Mouse (Mus musculus) G1E (cell line): ENCODE data around the gene Ptgdr2. TPM values are rescaled to one million over a fixed set of nuclear protein-coding genes. Genes with fewer than 3 reads are reported as not detected.

ENCODE experiments used
- ATAC-seq: 2 replicates; pipeline ENCODE4 v1.8.0; 2016; ENCODE audit warnings: mild to moderate bottlenecking; ENCODE audit not compliant: insufficient number of reproducible peaks, poor library complexity, low FRiP score, severe bottlenecking; ENCODE audit errors: extremely low read depth
- DNase-seq: peaks from one replicate; pipeline ENCODE4 v3.0.0; 2012; ENCODE audit warnings: low spot score
- H3K27me3 ChIP-seq: 2 replicates; pipeline ENCODE4 v1.6.1; 2012; ENCODE audit warnings: mild to moderate bottlenecking, low read length, inconsistent platforms; ENCODE audit not compliant: insufficient read depth
- H3K36me3 ChIP-seq: replicated peaks from 2 replicates; pipeline ENCODE3; 2012; ENCODE audit warnings: mild to moderate bottlenecking, inconsistent platforms
- H3K4me1 ChIP-seq: 2 replicates; pipeline ENCODE4 v1.6.1; 2012; ENCODE audit warnings: low read depth, low read length, inconsistent platforms, mixed read lengths; ENCODE audit not compliant: insufficient read depth
- H3K4me3 ChIP-seq: 2 replicates; pipeline ENCODE4 v1.5.1; 2012; ENCODE audit warnings: low read depth, mild to moderate bottlenecking, inconsistent platforms, low read length, moderate library complexity, mixed read lengths
- H3K9me3 ChIP-seq: replicated peaks from 2 replicates; pipeline ENCODE4 v1.6.1; 2012; ENCODE audit warnings: inconsistent platforms
- CTCF ChIP-seq: IDR thresholded peaks from 2 replicates; pipeline ENCODE4 v1.5.1; 2012; ENCODE audit warnings: low read depth, low read length, inconsistent platforms, mixed read lengths
- GATA1 ChIP-seq: IDR thresholded peaks from 2 replicates; pipeline ENCODE4 v1.6.1; 2012; ENCODE audit warnings: borderline replicate concordance, low read length, inconsistent platforms, mixed read lengths
- GATA2 ChIP-seq: IDR thresholded peaks from 2 replicates; pipeline ENCODE4 v1.6.1; 2012; ENCODE audit warnings: low read depth, low read length, inconsistent platforms, borderline replicate concordance
- POLR2AphosphoS5 ChIP-seq: IDR thresholded peaks from 2 replicates; pipeline ENCODE4 v1.6.1; 2012; ENCODE audit warnings: low read depth, low read length, inconsistent platforms; ENCODE audit not compliant: insufficient replicate concordance
- TAL1 ChIP-seq: conservative IDR thresholded peaks from 2 replicates; pipeline ENCODE4 v1.6.1; 2012; ENCODE audit warnings: low read depth, low read length, inconsistent platforms, mixed read lengths
- polyA plus RNA-seq: library from polyadenylated mRNA; stranded (reverse); fragments of >175 nt; gene quantifications from 2 replicates; pipeline ENCODE4 v1.2.3, GENCODE M21; 2012
- total RNA-seq, 2 experiments: library from RNA; stranded (forward) in 1 of 2; stranded (reverse) in 1 of 2; fragments of 200-1000 nt in 1 of 2; fragments of >200 nt in 1 of 2; fragmentation: Nextera tagmentation in 1 of 2; gene quantifications; 2 replicates each; pipeline ENCODE4 v1.2.3; 2014 to 2017

The Ptgdr2 gene
- total and polyA plus RNA-seq, 3 experiments: not detected

DNA sequence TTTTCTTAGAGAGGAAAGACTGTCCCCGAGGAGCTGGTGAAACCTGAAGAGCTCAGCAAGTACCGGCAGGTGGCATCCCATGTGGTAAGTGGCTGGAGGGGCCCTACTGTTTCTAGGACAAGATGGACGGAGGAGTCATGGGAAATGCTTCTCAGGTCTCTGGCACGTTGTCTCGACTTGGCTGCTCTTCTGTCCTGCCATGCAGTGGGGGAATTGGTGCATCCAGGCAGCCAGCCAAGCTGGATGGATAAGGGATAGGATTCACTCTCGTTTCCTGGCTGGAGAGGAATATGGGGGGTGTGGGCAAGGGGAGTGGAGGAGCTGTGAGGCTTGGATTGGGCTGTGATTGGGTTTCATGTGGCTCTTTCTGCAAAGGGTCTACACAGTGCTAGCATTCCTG is 36.6 kb upstream of the Ptgdr2 start:
- ATAC-seq (no peak), DNase-seq (no peak)
- Histone ChIP-seq H3K9me3 (no peaks in the 10 kb centered on the region), H3K36me3 (peaks cover 86% of the 10 kb centered on the region), H3K4me3 (no peak overlapping the region), H3K27me3 (no peaks in the 10 kb centered on the region), H3K4me1 (peaks cover 56% of the 10 kb centered on the region)
- TF ChIP-seq CTCF: no peak
- TF ChIP-seq POLR2AphosphoS5: no peak
- no peak for TF ChIP-seq GATA2
- no peak for TF ChIP-seq GATA1
- TF ChIP-seq TAL1: no peak

DNA sequence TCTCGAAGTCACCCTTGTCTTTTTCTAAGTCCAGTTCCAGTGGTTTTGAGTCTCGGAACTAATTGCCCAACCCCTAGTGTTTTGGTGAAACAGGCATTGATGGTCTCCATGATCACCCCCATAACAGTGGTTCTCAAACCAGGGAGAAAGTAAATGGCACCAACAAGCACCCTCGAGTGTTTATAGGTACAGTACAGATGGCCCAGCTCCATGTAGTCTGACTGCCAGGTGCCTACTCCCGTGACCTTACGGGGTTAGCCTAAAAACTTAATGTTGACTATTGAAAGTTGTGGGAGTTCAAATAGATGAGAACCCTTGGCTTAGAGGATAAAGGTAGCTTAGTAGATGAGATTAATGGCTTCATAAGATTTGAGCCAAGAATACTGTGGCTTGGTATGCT is 35.9 kb upstream of the Ptgdr2 start:
- H3K27me3 ChIP-seq: no peaks in the 10 kb centered on the region
- DNase-seq: no peak
- no peak for ATAC-seq
- no peaks in the 10 kb centered on the region for H3K9me3 ChIP-seq
- H3K4me1 ChIP-seq: peaks cover 55% of the 10 kb centered on the region
- H3K36me3 ChIP-seq: peaks cover 93% of the 10 kb centered on the region
- H3K4me3 ChIP-seq: no peak overlapping the region
- TF ChIP-seq GATA1 (no peak), POLR2AphosphoS5 (no peak), TAL1 (no peak), GATA2 (no peak), CTCF (no peak)

DNA sequence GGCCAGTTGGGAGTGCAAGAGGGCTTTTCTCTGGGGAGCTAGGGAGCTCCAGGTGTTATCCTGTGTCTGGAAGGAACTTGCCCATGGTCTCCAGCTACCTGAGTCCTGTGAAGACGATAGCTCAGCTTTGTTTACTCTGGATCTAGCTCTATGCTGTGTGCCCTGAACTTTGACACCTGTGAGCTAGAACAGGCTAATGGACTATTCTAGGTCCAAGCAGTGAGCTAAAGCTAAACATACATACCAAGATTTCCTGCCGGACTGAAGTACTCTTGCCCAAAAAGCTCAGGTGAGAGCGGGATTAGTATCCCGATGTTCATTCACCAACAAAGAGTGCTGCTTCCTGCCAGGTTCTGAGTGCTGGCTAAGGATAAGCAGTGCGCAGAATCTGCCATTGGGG is 32.4 kb upstream of the Ptgdr2 start:
- Histone ChIP-seq H3K4me1 (peaks cover 27% of the 10 kb centered on the region), H3K9me3 (no peaks in the 10 kb centered on the region), H3K4me3 (no peak overlapping the region), H3K27me3 (no peaks in the 10 kb centered on the region), H3K36me3 (peaks cover 97% of the 10 kb centered on the region)
- TF ChIP-seq GATA2 (no peak), POLR2AphosphoS5 (no peak), CTCF (no peak), TAL1 (no peak), GATA1 (no peak)
- DNase-seq: no peak
- no peak for ATAC-seq

DNA sequence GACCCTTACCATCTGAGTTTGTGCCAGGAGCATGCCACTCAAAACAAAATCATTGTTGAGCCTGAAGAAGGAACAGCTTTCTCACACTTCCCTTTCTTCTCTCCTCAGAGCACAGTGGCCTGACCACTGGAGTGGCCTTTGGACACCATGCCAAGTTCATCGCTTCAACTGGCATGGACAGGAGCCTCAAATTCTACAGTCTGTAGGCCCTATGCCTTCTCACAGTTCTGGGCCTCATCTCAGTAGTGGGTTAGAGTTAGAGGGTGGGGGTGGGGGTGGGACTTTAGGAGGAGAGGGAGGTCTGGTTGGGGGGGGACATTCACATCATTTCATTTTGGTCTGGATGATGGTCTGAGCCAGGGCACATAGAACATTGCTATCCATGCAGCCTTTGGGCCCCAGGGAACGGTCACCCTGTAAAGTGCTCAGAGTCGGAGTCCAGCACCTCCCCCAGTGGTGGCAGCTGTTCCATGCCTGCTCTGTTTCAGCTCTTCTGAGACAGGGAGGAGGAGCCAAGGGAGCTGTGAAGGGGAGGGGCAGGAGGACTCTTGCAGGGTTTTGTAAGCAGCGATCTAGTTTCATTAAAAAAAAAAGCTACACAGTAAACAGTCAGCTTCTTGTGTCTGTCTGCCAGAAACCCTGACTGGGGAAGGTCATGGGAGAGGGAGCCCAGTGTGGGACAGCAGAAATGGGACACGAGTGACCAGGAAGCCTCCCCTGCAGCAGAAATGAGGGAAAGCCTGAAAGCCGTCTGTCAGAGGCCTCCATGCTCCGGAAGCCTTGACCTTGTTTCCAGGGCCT is 31.8 kb upstream of the Ptgdr2 start:
- DNase-seq (no peak), ATAC-seq (no peak; the same call in 1 of the 2 replicates)
- Histone ChIP-seq H3K27me3 (no peaks in the 10 kb centered on the region), H3K36me3 (peaks cover 93% of the 10 kb centered on the region), H3K4me3 (no peak overlapping the region), H3K9me3 (no peaks in the 10 kb centered on the region), H3K4me1 (peaks cover 27% of the 10 kb centered on the region)
- TF ChIP-seq GATA2 (no peak), TAL1 (no peak), CTCF (no peak), GATA1 (no peak), POLR2AphosphoS5 (no peak)

DNA sequence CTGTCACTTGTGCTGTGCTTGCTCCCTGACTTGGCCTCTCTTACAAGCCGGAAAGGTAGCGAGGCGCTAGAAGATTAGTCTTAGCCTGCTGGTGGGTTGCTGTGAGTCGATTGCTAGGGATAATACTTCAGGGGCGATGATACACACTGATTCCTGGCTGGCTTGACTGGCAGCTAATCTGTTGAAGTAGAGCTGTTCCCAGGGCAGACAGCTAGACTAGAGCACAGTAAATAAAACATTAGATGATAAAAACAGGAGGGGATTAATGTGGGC is 31.3 kb upstream of the Ptgdr2 start:
- peaks cover 88% of the 10 kb centered on the region for H3K36me3 ChIP-seq

DNA sequence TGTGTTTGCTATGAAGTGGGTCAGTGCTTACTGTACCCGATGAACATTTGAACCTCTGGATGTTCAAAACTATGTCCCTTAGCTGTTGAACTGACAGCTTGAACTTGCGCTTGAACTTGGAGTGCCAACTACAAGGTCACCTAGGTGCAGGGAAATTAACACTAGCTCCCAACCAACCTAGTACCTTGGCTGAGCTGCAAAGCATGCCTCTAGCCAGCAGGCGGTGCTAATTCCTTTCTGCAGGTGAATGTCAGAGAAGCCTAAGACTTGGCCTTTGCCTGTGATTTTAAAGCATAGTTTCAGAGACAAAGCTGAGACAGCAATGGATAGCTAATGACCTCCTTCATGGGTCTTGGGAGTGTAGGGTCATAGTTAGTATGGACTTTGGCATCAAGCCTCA is 29.1 kb upstream of the Ptgdr2 start:
- no peak for TF ChIP-seq GATA2
- TF ChIP-seq POLR2AphosphoS5: no peak
- TF ChIP-seq CTCF: peak; percentile 87
- DNase-seq (peak; percentile 11), ATAC-seq (no peak)
- Histone ChIP-seq H3K4me3 (no peak overlapping the region), H3K36me3 (peaks cover 66% of the 10 kb centered on the region), H3K4me1 (peaks cover 15% of the 10 kb centered on the region), H3K9me3 (no peaks in the 10 kb centered on the region), H3K27me3 (no peaks in the 10 kb centered on the region)

More for the DNA sequence above, 31.3 kb upstream of the Ptgdr2 start:
- Histone ChIP-seq H3K4me1 (peaks cover 23% of the 10 kb centered on the region), H3K27me3 (no peaks in the 10 kb centered on the region), H3K9me3 (no peaks in the 10 kb centered on the region), H3K4me3 (no peak overlapping the region)
- TF ChIP-seq POLR2AphosphoS5 (no peak), TAL1 (no peak), CTCF (no peak), GATA2 (no peak), GATA1 (no peak)
- ATAC-seq (no peak), DNase-seq (no peak)
